Mouse (Mus musculus) myocyte (in vitro differentiated cells): Measurements from ENCODE around the gene Gm867. TPM values are rescaled to one million over a fixed set of nuclear protein-coding genes. Genes with fewer than 3 reads are reported as not detected.

Source experiments
- H3K27me3 ChIP-seq: one replicate; pipeline ENCODE4 v1.6.1; 2011; ENCODE audit not compliant: control insufficient read depth, insufficient read depth, insufficient read length
- H3K36me3 ChIP-seq: one replicate; pipeline ENCODE4 v1.6.1; 2011; ENCODE audit not compliant: control insufficient read depth, insufficient read depth
- H3K4me2 ChIP-seq: one replicate; pipeline ENCODE4 v1.6.1; 2011; ENCODE audit warnings: low read depth, control low read depth
- H3K4me3 ChIP-seq: one replicate; pipeline ENCODE4 v1.5.1; 2011; ENCODE audit warnings: mild to moderate bottlenecking, control low read depth, moderate library complexity
- H3K79me2 ChIP-seq: one replicate; pipeline ENCODE4 v1.6.1; 2011; ENCODE audit not compliant: control insufficient read depth, insufficient read depth
- H3ac ChIP-seq: one replicate; pipeline ENCODE4 v1.6.1; 2011; ENCODE audit not compliant: control insufficient read depth, insufficient read length
- CEBPB ChIP-seq: IDR thresholded peaks from 2 replicates; pipeline ENCODE4 v1.6.1; 2011; ENCODE audit warnings: mild to moderate bottlenecking, moderate library complexity; ENCODE audit not compliant: poor library complexity, insufficient read depth, severe bottlenecking
- E2F4 ChIP-seq: IDR thresholded peaks from one replicate; pipeline ENCODE4 v1.6.1; 2011; ENCODE audit warnings: mild to moderate bottlenecking, control low read depth, moderate library complexity; ENCODE audit not compliant: insufficient read depth
- MAX ChIP-seq: IDR thresholded peaks from one replicate; pipeline ENCODE4 v1.6.1; 2011; ENCODE audit warnings: low read depth, mild to moderate bottlenecking, control low read depth
- MYOD1 ChIP-seq, 3 experiments: IDR thresholded peaks; one replicate each; pipeline ENCODE4 v1.6.1; 2011; ENCODE audit warnings: control low read depth in 2 of 3, low read depth in 2 of 3, mild to moderate bottlenecking in 2 of 3, moderate library complexity in 1 of 3; ENCODE audit not compliant: insufficient read length in 2 of 3, control insufficient read depth in 1 of 3
- MYOG ChIP-seq, 3 experiments: IDR thresholded peaks; one replicate each; pipeline ENCODE4 v1.6.1; 2011; ENCODE audit warnings: control low read depth in 2 of 3, low read depth in 2 of 3, mild to moderate bottlenecking in 2 of 3; ENCODE audit not compliant: insufficient read length in 2 of 3, control insufficient read depth in 1 of 3, insufficient read depth in 1 of 3
- POLR2A ChIP-seq: IDR thresholded peaks from one replicate; pipeline ENCODE4 v1.6.1; 2011; ENCODE audit warnings: low read depth, mild to moderate bottlenecking, control low read depth, moderate library complexity; ENCODE audit not compliant: insufficient read length
- POLR2AphosphoS2 ChIP-seq: IDR thresholded peaks from one replicate; pipeline ENCODE4 v1.6.1; 2011; ENCODE audit warnings: low read depth, control low read depth; ENCODE audit not compliant: insufficient read length
- REST ChIP-seq: IDR thresholded peaks from one replicate; pipeline ENCODE4 v1.6.1; 2011; ENCODE audit warnings: mild to moderate bottlenecking, control low read depth, moderate library complexity; ENCODE audit not compliant: insufficient read depth, insufficient read length
- SRF ChIP-seq: IDR thresholded peaks from one replicate; pipeline ENCODE4 v1.6.1; 2011; ENCODE audit warnings: low read depth; ENCODE audit not compliant: control insufficient read depth, insufficient read length
- TCF12 ChIP-seq: IDR thresholded peaks from one replicate; pipeline ENCODE4 v1.6.1; 2011; ENCODE audit warnings: mild to moderate bottlenecking, control low read depth; ENCODE audit not compliant: poor library complexity, insufficient read depth, severe bottlenecking
- TCF3 ChIP-seq: IDR thresholded peaks from one replicate; pipeline ENCODE4 v1.6.1; 2011; ENCODE audit warnings: low read depth, control low read depth; ENCODE audit not compliant: insufficient read length
- USF1 ChIP-seq: IDR thresholded peaks from one replicate; pipeline ENCODE4 v1.6.1; 2011; ENCODE audit warnings: low read depth, mild to moderate bottlenecking, control low read depth, moderate library complexity
- polyA plus RNA-seq: library from polyadenylated mRNA; unstranded; fragments of >200 nt; fragmentation: generic; extraction: Trizol; gene quantifications from one replicate; pipeline ENCODE4 v1.2.1, GENCODE M21; 2012; ENCODE audit warnings: missing spikeins

Gm867 gene
- polyA plus RNA-seq, 1 experiment, result 3.2 TPM

DNA sequence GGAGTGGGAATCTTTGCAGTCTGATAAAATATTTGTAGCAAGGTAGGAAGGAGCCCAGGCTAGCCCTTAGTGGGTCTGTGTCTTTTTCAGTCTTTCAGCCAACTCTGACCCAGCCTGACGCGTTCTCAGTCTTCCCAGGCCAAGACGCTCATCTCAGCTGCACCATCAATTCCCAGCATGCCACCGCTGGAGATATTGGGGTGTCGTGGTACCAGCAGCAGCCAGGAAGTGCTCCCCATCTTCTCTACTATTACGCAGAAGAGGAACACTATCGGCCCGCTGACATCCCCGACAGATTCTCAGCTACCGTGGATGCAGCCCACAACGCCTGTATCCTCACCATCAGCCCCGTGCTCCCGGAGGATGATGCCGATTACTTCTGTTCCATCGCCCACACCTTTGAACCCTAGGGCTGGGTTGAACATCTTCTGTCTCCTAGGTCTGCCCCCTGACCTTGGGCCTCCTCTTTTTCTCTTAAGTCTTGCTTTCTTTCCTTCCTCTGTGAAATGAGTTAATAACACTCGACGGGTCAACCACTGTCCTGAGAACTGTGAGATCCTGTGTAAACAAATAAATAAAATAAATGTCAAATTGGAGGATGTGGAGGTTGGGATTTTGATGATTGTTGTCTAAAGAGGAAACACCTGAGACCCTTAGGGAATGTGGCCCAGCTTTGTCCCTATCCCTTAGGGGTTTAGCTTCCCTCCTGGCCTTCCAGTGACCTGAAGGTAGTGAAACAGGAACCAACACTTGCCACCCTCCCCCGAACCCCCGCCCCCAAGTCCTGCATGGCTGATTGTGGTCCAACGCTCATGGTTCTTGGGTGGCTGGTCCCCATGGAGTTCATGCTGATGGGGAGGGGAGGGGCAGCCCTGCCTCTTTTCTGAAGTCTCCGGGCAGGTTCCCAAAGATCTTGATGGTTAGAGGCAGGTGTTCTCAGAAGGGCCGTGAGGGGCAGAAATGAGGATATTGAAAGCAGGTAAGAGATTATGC lies 8.9 kb upstream of the Gm867 start:
- H3K27me3 ChIP-seq, result peaks cover 15% of the 10 kb centered on the region

DNA sequence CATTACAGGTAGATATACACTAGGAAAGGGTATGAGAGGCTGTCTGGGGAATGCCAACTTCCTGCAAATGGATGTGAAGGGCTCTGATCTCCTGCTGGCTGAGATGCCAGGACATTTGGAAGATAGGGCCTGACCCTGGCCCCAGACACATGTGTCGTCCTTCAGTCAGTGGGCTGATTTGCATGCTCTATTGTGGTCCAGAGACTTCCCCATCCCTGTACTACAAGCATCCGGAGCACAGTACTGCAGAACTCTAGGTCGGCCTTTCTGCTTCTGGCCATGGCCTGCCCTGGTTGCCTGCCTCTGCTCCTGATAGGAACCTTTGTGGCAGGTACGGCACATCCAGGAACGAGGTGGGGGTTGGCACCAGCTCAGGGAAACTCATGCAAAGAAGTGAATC lies 7.6 kb upstream of the Gm867 start:
- H3K36me3 ChIP-seq, result no peaks in the 10 kb centered on the region
- TF ChIP-seq SRF, result no peak
- no peak for TF ChIP-seq MAX
- TF ChIP-seq TCF3, result no peak
- no peak for TF ChIP-seq USF1
- TF ChIP-seq MYOD1 (IDR thresholded peaks at IDR 0.05; ENCODE audit: control insufficient read depth in 1 of 3, insufficient read length in 2 of 3, low read depth in 2 of 3), result no peak
- no peaks in the 10 kb centered on the region for H3K79me2 ChIP-seq
- H3K27me3 ChIP-seq, result peaks cover 8% of the 10 kb centered on the region
- no peak overlapping the region for H3K4me2 ChIP-seq
- no peak overlapping the region for H3ac ChIP-seq
- no peak overlapping the region for H3K4me3 ChIP-seq

More for the DNA sequence above, 8.9 kb upstream of the Gm867 start:
- Histone ChIP-seq H3K79me2 (no peaks in the 10 kb centered on the region), H3ac (no peak overlapping the region), H3K4me2 (no peak overlapping the region), H3K36me3 (no peaks in the 10 kb centered on the region), H3K4me3 (no peak overlapping the region)
- TF ChIP-seq TCF3 (no peak), POLR2AphosphoS2 (no peak), POLR2A (no peak), MYOD1 (IDR thresholded peaks at IDR 0.05; ENCODE audit: control insufficient read depth in 1 of 3, insufficient read length in 2 of 3, low read depth in 2 of 3) (no peak), USF1 (no peak), MYOG (IDR thresholded peaks at IDR 0.05; ENCODE audit: control insufficient read depth in 1 of 3, insufficient read depth in 1 of 3, insufficient read length in 2 of 3, low read depth in 2 of 3) (no peak), CEBPB (no peak), E2F4 (no peak), MAX (no peak), TCF12 (no peak), SRF (no peak), REST (no peak)

DNA sequence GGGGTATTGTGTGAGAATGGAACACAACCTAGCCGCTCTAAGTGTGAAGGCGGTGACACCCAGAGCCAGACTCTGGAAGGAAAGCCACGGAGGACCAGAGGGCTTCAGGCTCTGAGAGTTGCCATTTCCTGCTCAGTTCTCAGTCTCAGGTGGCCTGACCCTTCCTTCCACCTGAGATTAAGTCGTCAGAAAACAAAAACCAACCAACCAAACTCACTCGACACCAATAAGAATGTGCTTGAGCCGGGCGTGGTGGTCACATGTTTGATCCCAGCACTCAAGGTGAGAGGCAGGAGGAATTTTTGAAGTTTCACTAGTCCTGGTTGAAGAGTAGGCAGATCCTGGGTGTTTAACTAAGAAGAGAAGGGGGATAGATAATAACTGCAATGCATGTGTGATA lies 5.4 kb upstream of the Gm867 start:
- TF ChIP-seq USF1, result no peak
- no peak for TF ChIP-seq MAX
- no peak for TF ChIP-seq TCF12
- no peak for TF ChIP-seq E2F4
- no peak for TF ChIP-seq MYOG (IDR thresholded peaks at IDR 0.05; ENCODE audit: control insufficient read depth in 1 of 3, insufficient read depth in 1 of 3, insufficient read length in 2 of 3, low read depth in 2 of 3)
- no peak for TF ChIP-seq CEBPB
- TF ChIP-seq TCF3, result no peak
- Histone ChIP-seq H3ac (no peak overlapping the region), H3K36me3 (no peaks in the 10 kb centered on the region), H3K27me3 (no peaks in the 10 kb centered on the region), H3K4me2 (no peak overlapping the region), H3K4me3 (no peak overlapping the region), H3K79me2 (no peaks in the 10 kb centered on the region)

DNA sequence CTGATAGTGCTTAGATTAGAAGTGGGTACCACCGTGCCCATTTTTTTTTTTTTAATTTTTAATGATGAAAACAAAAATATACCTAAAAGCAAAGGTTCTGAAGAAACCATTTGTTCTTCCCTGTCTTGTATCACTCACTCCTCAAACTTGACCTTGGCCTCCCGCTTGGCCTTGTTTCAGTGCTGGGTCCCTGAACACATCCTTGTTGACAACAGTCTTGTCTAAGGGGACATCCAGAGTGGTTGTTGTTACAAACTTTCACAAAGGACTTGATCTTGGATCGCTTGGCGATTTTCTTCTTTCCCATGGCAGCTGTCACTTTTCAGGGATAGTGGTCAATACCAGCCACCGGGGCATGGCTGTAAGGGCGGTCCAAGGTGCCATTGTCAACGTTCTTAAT lies 4.7 kb upstream of the Gm867 start:
- Histone ChIP-seq H3K27me3 (no peaks in the 10 kb centered on the region), H3K79me2 (no peaks in the 10 kb centered on the region), H3K4me2 (no peak overlapping the region), H3K36me3 (no peaks in the 10 kb centered on the region), H3K4me3 (no peak overlapping the region), H3ac (no peak overlapping the region)
- TF ChIP-seq REST (no peak), MYOD1 (IDR thresholded peaks at IDR 0.05; ENCODE audit: control insufficient read depth in 1 of 3, insufficient read length in 2 of 3, low read depth in 2 of 3) (no peak), SRF (no peak), CEBPB (no peak), MAX (no peak), TCF12 (no peak), E2F4 (no peak), POLR2A (no peak), USF1 (no peak), POLR2AphosphoS2 (no peak), MYOG (IDR thresholded peaks at IDR 0.05; ENCODE audit: control insufficient read depth in 1 of 3, insufficient read depth in 1 of 3, insufficient read length in 2 of 3, low read depth in 2 of 3) (no peak), TCF3 (no peak)
